Mouse (Mus musculus) erythroblast, embryonic 14.5 days (primary cell): ENCODE data around the gene Calr.

Experiments used
- GATA1 ChIP-seq: IDR thresholded peaks from 2 replicates; pipeline ENCODE4 v1.6.1; 2012; ENCODE audit warnings: low read length, inconsistent platforms, mixed read lengths
- TAL1 ChIP-seq: IDR thresholded peaks from 3 replicates; pipeline ENCODE4 v1.6.1; 2012; ENCODE audit warnings: low read length, inconsistent platforms, mixed read lengths

DNA sequence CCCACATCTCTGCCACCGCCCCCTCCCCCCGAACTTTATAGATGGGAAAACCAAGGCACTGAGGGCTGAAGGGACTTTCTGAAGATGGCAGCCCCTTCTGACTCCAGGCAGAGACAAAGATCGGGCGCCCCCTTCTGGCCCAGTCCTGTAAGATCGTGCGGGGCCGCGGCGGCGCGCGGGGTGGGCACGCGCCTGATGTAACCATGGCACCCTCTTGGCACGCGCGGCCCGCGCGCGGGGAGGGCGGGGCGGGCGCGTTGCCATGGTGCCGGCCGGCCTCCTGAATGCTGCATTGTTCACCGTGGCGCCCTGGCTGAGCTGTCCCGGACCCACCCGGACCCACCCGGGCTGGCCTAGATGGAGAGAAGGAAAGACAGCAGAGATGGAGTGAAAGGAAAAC is 35.8 kb downstream of the Calr start:
- TF ChIP-seq GATA1 (no peak), TAL1 (no peak)
